Mouse (Mus musculus): ENCODE measurements around the gene Aqr. TPM values are rescaled to one million over a fixed set of nuclear protein-coding genes. Genes with fewer than 3 reads are reported as not detected.

Aqr gene
- polyA plus RNA-seq, 1 experiment = 18.4 TPM

DNA sequence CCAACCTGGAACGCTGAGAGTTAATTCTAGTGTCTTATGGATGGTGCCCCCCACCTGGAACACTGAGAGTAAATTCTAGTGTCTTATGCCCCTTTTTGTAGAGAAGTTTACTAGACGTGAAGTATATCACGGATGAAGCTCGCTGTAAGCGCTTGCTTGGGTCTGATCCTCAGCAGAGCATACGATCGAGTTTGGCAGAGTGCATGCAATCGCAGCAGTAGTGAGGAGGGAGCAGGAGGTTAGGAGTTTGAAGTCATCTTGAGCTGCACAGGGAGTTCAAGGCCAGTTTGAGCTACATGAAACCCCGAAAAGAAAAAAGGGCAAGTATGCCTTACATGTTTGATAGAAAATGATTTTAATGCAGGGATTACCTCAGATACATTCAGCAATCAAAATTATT, 86.0 kb downstream of the Aqr start:
- H3K36me3 ChIP-seq (ENCODE audit: control insufficient read depth, insufficient read depth) = peaks cover 53% of the 10 kb centered on the region
- no peaks in the 10 kb centered on the region for H3K79me2 ChIP-seq (ENCODE audit: control insufficient read depth, insufficient read depth)
- no peak overlapping the region for H3ac ChIP-seq (ENCODE audit: control insufficient read depth, insufficient read length)
- no peak overlapping the region for H3K4me3 ChIP-seq
- no peak overlapping the region for H3K4me2 ChIP-seq (ENCODE audit: low read depth)
- TF ChIP-seq TCF3 (IDR thresholded peaks at IDR 0.05; ENCODE audit: insufficient read length, low read depth) = no peak
- TF ChIP-seq TCF12 (IDR thresholded peaks at IDR 0.05; ENCODE audit: insufficient read depth, poor library complexity, severe bottlenecking) = no peak
- no peak for TF ChIP-seq USF1 (IDR thresholded peaks at IDR 0.05; ENCODE audit: low read depth)
- TF ChIP-seq POLR2AphosphoS2 (IDR thresholded peaks at IDR 0.05; ENCODE audit: insufficient read length, low read depth) = no peak
- TF ChIP-seq REST (IDR thresholded peaks at IDR 0.05; ENCODE audit: insufficient read depth, insufficient read length) = no peak
- no peak for TF ChIP-seq SRF (IDR thresholded peaks at IDR 0.05; ENCODE audit: control insufficient read depth, insufficient read length, low read depth)
- no peaks in the 10 kb centered on the region for H3K27me3 ChIP-seq (ENCODE audit: control insufficient read depth, insufficient read depth, insufficient read length)

- TF ChIP-seq MAX (IDR thresholded peaks at IDR 0.05; ENCODE audit: low read depth) = no peak
- no peak for TF ChIP-seq MYOG (IDR thresholded peaks at IDR 0.05; ENCODE audit: control insufficient read depth in 1 of 3, insufficient read depth in 1 of 3, insufficient read length in 2 of 3, low read depth in 2 of 3)
- H3K27me3 ChIP-seq (ENCODE audit: control insufficient read depth, insufficient read depth, insufficient read length) = no peaks in the 10 kb centered on the region
Measured at GRCm38 (mm10) chr2:114099816-114100215, 87.0 kb downstream of the Aqr start.

DNA sequence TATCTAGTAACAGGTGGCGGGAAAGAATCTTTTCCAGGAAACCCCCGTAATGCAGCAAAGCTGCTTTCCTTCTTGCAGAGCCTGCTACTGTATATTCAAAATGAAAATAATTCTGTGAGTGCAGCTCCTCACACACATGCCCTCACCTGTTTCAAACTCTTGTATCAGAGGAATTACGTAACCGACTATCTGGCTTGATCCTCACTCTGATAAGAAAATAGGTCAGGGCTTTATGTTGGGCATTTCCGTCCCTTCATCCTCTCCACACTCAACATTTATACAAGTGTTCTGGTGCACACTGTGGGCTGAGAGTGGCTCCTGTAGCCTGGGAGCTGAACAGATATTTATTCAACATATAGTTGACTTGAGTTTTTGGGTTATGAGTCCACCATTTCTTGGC, 87.7 kb downstream of the Aqr start:
- no peak overlapping the region for H3K4me2 ChIP-seq (ENCODE audit: low read depth)
- H3K27me3 ChIP-seq (ENCODE audit: control insufficient read depth, insufficient read depth, insufficient read length) = no peaks in the 10 kb centered on the region
- H3K4me3 ChIP-seq = no peak overlapping the region
- TF ChIP-seq TCF3 (IDR thresholded peaks at IDR 0.05; ENCODE audit: insufficient read length, low read depth) = no peak
- no peak for TF ChIP-seq MYOD1 (IDR thresholded peaks at IDR 0.05; ENCODE audit: control insufficient read depth in 1 of 3, insufficient read length in 2 of 3, low read depth in 2 of 3)
- TF ChIP-seq POLR2AphosphoS2 (IDR thresholded peaks at IDR 0.05; ENCODE audit: insufficient read length, low read depth) = no peak
- no peak for TF ChIP-seq MAX (IDR thresholded peaks at IDR 0.05; ENCODE audit: low read depth)
- no peaks in the 10 kb centered on the region for H3K79me2 ChIP-seq (ENCODE audit: control insufficient read depth, insufficient read depth)
- H3K36me3 ChIP-seq (ENCODE audit: control insufficient read depth, insufficient read depth) = peaks cover 40% of the 10 kb centered on the region
- H3ac ChIP-seq (ENCODE audit: control insufficient read depth, insufficient read length) = no peak overlapping the region

More at GRCm38 (mm10) chr2:114099816-114100215, 87.0 kb downstream of the Aqr start:
- no peaks in the 10 kb centered on the region for H3K79me2 ChIP-seq (ENCODE audit: control insufficient read depth, insufficient read depth)
- H3K4me3 ChIP-seq = no peak overlapping the region
- no peak overlapping the region for H3ac ChIP-seq (ENCODE audit: control insufficient read depth, insufficient read length)
- no peak overlapping the region for H3K4me2 ChIP-seq (ENCODE audit: low read depth)
- peaks cover 43% of the 10 kb centered on the region for H3K36me3 ChIP-seq (ENCODE audit: control insufficient read depth, insufficient read depth)

DNA sequence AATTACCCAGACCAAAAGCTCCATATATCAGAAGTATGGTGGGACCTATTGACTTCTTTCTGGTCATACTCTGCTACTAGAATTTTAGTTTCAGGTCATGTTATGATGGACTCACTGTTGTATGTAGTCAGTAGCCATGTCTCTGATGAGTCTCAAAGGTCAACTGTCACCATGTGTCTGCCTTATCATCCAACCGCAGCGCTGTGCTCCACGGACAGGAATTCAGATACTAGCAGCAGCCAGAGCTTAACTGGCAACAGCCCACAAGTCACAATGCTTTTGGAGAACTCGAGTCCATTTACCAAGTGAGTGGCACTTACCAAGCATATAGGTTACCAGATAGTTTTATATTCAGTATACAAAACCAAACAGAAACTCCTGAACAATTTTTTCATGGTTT, 89.2 kb downstream of the Aqr start:
- no peak overlapping the region for H3K4me2 ChIP-seq (ENCODE audit: low read depth)
- H3K79me2 ChIP-seq (ENCODE audit: control insufficient read depth, insufficient read depth) = no peaks in the 10 kb centered on the region
- H3K27me3 ChIP-seq (ENCODE audit: control insufficient read depth, insufficient read depth, insufficient read length) = no peaks in the 10 kb centered on the region
- no peak overlapping the region for H3K4me3 ChIP-seq
- no peak overlapping the region for H3ac ChIP-seq (ENCODE audit: control insufficient read depth, insufficient read length)
- peaks cover 28% of the 10 kb centered on the region for H3K36me3 ChIP-seq (ENCODE audit: control insufficient read depth, insufficient read depth)
- no peak for TF ChIP-seq TCF12 (IDR thresholded peaks at IDR 0.05; ENCODE audit: insufficient read depth, poor library complexity, severe bottlenecking)
- no peak for TF ChIP-seq POLR2A (IDR thresholded peaks at IDR 0.05; ENCODE audit: insufficient read length, low read depth)
- TF ChIP-seq MYOG (IDR thresholded peaks at IDR 0.05; ENCODE audit: control insufficient read depth in 1 of 3, insufficient read depth in 1 of 3, insufficient read length in 2 of 3, low read depth in 2 of 3) = no peak
- no peak for TF ChIP-seq E2F4 (IDR thresholded peaks at IDR 0.05; ENCODE audit: insufficient read depth)
- no peak for TF ChIP-seq TCF3 (IDR thresholded peaks at IDR 0.05; ENCODE audit: insufficient read length, low read depth)
- no peak for TF ChIP-seq REST (IDR thresholded peaks at IDR 0.05; ENCODE audit: insufficient read depth, insufficient read length)

DNA sequence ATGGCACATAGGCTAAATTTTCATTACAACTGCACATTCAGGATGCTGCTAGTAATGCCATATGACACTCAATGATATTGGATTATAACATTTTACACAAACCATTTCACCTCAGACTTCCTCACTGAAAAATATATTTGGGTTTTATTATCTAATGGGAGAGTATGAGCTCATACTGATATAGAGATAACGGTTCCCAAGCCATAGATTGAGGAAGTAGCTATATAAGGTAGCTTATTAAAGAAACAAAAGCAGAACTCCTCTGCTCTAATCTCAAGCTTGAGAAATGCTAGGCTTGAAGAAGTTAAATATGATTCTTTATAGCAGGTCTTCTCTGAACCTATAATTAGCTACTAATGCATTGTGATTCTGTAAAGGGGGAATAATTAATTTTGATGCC, 90.3 kb downstream of the Aqr start:
- Histone ChIP-seq H3K79me2 (ENCODE audit: control insufficient read depth, insufficient read depth) (no peaks in the 10 kb centered on the region), H3K4me2 (ENCODE audit: low read depth) (no peak overlapping the region), H3ac (ENCODE audit: control insufficient read depth, insufficient read length) (no peak overlapping the region), H3K27me3 (ENCODE audit: control insufficient read depth, insufficient read depth, insufficient read length) (no peaks in the 10 kb centered on the region), H3K4me3 (no peak overlapping the region), H3K36me3 (ENCODE audit: control insufficient read depth, insufficient read depth) (peaks cover 24% of the 10 kb centered on the region)
- TF ChIP-seq E2F4 (IDR thresholded peaks at IDR 0.05; ENCODE audit: insufficient read depth) (no peak), TCF12 (IDR thresholded peaks at IDR 0.05; ENCODE audit: insufficient read depth, poor library complexity, severe bottlenecking) (no peak), TCF3 (IDR thresholded peaks at IDR 0.05; ENCODE audit: insufficient read length, low read depth) (no peak), POLR2AphosphoS2 (IDR thresholded peaks at IDR 0.05; ENCODE audit: insufficient read length, low read depth) (no peak)

DNA sequence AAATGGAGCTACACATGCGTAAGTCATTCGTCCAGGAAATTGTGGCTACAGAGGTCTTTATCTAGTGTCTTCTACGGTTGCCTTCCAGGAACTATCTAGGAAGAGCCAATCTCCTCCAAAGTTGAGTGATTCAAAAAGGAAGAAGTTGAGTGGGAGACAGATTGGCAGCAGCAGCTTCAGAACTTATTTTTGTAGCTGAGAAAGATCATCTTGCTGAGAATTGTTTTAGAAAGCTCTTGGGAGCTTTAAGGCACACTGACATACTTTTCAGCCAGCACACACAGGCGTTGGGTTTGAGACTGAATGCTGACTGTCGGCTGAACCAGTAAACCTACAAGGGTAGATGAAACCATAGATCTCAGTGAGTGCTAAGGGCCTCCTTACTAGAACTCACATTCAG, 91.5 kb downstream of the Aqr start:
- H3K4me2 ChIP-seq (ENCODE audit: low read depth) = no peak overlapping the region
- no peaks in the 10 kb centered on the region for H3K27me3 ChIP-seq (ENCODE audit: control insufficient read depth, insufficient read depth, insufficient read length)
- TF ChIP-seq TCF3 (IDR thresholded peaks at IDR 0.05; ENCODE audit: insufficient read length, low read depth) = no peak
- no peak for TF ChIP-seq MYOD1 (IDR thresholded peaks at IDR 0.05; ENCODE audit: control insufficient read depth in 1 of 3, insufficient read length in 2 of 3, low read depth in 2 of 3)
- no peak for TF ChIP-seq TCF12 (IDR thresholded peaks at IDR 0.05; ENCODE audit: insufficient read depth, poor library complexity, severe bottlenecking)
- TF ChIP-seq MYOG (IDR thresholded peaks at IDR 0.05; ENCODE audit: control insufficient read depth in 1 of 3, insufficient read depth in 1 of 3, insufficient read length in 2 of 3, low read depth in 2 of 3) = no peak
- no peak for TF ChIP-seq SRF (IDR thresholded peaks at IDR 0.05; ENCODE audit: control insufficient read depth, insufficient read length, low read depth)
- no peak for TF ChIP-seq E2F4 (IDR thresholded peaks at IDR 0.05; ENCODE audit: insufficient read depth)
- no peak overlapping the region for H3ac ChIP-seq (ENCODE audit: control insufficient read depth, insufficient read length)
- peaks cover 22% of the 10 kb centered on the region for H3K36me3 ChIP-seq (ENCODE audit: control insufficient read depth, insufficient read depth)
- H3K4me3 ChIP-seq = no peak overlapping the region
- H3K79me2 ChIP-seq (ENCODE audit: control insufficient read depth, insufficient read depth) = no peaks in the 10 kb centered on the region

All from myocyte (in vitro differentiated cells).